Mouse (Mus musculus) layer of hippocampus, postnatal 36 days (tissue): ENCODE measurements around the gene Sik3. TPM values are rescaled to one million over a fixed set of nuclear protein-coding genes. Genes with fewer than 3 reads are reported as not detected.
"Not testable (repeated sequence)": the region's sequence is repeated elsewhere in the genome, so short reads cannot be mapped to it uniquely, and the experiment has no call there.

Experiments used
- DNase-seq, 2 experiments: peaks; one replicate each; pipeline ENCODE4 v3.0.0; 2022
- total RNA-seq, 2 experiments: library from RNA; stranded (reverse); gene quantifications; 2 replicates each; pipeline ENCODE4 v1.2.3; 2021

Sik3 gene
- total RNA-seq, 2 experiments from 2014 or later: 129 to 141 TPM

DNA sequence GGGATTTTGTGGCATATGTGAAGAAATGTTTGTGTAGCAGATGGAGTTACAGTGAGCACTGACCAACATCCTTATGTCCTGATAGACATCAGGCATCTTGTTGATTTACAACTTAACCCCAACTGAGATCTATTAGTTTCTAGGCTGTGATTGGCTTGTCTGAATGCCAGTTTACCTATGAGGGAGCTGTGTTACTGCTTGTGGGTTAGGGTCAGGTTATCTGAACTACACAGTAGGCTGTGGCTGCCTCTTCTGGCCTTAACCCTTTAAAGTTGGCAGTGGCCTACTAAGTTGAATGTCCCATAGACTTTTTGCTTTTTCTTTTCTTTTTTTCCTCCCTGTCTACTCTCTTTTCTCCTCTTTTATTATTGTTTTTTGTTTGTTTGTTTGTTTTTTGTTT, 98.7 kb downstream of the Sik3 start:
- DNase-seq: no peak

DNA sequence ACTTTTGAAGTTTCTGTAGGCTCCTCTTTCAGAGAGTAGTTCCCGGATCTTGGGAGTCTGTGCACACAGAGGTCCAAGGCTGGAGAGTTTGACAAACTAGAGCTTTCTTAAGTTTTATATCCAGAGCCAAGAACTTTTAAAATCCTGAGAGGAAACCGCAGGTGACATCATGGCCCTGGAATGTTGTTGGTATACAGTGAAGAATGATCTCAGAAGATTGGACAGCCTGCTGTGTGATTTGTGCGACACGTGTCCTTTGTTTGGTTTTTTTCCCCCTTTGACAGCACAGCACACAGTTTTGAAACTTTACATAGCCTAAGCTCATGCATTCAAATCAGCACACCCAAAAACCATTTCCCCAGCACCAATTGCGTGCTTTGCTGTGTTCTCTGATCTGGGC, 99.6 kb downstream of the Sik3 start:
- no peak for DNase-seq

DNA sequence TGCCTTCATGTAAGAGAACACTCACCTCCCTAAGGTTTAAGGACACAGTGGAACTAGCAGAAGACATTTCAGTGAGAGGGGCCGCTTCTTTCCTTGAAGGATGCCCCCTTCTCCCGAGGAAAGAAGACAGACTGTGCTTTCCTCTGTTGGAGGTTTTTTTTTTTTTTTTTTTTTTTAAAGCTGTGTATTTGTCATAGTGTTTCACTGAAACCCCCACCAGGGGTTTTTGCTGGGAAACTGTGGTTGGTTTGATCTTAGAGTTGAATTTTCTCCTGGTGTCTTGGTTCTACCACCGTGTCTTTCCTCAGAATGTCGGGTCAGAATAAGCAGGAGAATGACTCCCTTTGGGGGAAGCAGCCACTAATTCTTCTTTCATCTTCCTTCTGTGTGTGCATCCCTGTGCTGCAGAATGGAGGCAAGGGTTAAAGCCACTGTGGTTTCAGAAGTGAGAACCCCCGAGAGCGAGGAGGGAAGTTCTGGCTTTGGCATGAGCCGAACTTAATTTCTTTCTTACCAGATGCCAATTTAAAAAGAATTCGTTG, 106.3 kb downstream of the Sik3 start:
- no peak for DNase-seq

DNA sequence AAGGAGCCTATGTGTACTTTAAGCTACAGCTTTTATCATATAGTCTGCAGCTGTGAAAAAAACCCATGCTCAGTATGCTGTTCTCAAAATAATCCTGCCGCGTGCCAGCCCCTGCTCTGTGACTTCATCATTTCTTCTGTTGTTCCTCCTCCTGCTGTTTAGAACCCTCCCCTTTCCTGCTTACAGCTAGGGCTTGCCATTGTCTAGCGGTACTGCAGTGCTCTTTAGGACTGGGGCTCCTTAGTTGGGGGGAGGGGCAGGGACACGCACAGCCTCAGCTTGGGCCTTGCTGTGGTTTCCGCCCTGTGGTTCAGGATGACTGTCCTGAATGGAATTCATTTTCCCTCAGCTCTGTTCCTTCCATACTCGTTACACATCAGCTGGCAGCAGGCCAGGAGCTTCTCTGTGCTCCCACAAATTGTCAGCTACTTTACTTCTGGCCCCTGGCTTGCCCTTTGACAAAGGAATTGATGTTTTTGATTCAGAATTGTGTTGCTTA, 107.4 kb downstream of the Sik3 start:
- peak; percentile 32 to 41 for DNase-seq

DNA sequence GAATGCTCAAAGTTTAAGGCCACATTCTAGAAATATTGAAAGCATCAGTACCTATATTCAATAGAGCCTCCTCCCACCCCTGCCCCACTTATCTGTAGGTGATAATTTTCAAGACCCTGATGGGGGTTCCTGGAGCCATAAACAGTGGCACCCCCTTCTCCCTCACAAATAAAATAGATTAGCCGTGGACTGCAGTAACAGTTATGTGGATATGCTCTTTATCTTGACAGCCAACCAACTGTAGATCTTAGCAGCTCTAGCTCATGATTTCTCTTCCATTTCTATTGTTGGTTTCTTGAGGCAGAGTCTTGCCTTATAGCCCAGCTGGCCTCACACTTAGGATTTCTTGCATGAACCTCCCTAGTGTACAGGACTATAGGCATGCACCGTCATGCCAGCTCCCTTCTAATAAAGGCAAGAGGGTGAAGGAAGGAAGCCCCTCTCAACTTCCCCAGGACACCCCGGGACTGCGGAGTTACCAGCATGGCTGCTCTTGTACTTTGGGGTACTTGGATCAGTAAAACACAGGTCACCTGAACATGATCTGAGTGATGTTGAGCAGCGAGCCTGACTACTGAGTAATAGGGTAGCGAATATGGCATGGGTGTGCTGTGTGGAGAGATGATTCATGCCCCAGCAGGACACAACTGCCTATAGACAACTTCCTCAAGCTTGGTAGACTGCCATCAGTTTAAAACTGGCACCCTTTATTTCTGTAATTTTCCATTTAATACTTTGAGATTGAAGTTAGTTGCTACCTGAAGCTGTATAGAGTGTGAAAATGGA, 108.0 kb downstream of the Sik3 start:
- DNase-seq: no peak

DNA sequence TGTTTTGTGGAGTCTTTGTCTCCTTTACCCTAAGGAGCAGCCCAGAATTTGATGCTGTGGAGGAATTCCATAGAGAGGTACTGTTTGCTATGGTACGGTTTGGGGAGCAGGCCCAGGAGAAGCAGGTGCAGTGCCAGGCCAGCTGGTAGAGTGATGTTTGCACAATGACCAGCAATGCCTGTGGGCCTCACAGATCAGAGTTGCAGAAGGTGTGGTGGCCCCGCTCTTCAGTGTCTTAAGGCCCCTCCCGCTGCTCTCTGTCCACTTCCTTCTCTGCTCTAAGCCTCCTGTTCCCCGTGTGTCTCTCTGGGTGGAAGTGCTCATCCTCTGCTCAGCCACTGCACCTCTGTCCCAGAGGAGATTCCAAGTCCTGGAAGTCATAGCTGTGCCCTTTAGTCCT, 108.9 kb downstream of the Sik3 start:
- DNase-seq: no peak

DNA sequence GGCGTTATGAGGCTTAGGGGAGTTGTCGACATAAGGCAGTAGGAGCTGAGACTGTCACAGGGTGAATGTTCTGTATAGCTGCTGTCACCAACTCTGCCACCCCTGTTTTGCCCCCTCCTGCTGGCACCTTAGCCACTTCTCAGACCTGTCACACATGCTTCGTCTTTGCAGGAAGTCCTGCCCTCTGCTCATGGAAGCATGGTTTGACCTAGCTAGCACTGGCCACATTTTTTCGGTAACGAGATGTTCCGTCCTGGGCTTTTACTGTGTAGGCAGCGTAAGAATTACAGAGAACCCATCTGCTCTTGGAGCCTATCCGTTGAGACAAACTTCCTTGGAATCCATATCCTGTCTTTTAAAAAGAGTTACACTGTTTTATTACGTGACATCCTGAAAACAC, 110.1 kb downstream of the Sik3 start:
- DNase-seq: no peak

DNA sequence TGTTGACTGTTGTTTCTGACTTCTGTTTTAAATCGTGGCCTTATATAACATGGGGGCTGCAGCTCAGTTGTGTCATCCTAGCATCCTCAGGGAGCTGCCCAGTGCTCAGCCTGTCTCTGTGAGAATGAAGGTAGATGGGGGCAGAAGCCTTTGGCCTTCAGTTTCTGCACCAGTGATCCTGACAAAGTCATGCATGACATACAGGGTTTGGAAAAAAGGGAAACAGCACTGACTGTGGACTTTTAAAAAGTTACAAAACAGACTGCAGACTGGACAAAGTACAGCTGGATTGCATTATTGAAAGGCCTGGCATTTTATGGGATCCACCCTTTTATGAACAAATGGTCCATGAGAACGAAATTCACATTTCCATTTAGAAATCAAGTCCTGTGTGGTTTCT, 113.7 kb downstream of the Sik3 start:
- DNase-seq: no peak

DNA sequence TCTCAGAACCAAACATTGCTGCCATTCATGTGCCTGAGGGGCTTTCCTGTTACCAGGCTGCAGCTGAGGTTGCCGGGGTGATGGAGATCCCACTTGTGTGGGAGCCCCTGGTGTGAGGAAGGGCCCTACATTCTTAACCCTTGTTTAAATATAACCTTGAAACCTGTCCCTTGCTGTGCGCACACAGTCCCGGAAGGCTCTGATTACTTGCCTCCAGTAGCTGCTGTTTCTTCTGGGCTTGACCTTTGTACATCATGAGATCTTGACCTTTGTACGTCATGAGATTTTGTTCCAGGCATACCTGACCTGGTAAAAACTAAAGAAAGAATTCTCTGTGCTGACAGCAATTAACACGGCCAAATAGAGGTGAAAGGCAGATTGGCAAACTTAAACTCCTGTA, 114.7 kb downstream of the Sik3 start:
- no peak for DNase-seq

DNA sequence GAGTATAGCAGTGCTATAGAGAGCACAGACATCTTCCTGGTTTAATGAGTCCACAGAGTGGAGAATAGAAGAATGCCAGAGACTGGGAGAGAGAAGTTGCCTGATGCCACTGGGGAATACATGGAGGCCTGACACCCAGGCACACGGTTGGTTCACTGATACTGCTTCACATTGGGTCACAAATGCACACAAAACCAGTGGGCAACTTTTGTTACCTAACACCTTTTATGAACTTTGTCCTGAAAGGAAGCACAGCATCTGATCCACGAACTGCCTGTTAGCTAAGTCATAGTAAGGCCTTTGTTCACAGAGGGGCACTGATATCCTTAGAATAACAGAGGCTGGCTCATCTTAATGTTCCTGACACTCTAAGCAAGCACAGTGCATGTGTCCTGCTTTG, 116.6 kb downstream of the Sik3 start:
- no peak for DNase-seq

DNA sequence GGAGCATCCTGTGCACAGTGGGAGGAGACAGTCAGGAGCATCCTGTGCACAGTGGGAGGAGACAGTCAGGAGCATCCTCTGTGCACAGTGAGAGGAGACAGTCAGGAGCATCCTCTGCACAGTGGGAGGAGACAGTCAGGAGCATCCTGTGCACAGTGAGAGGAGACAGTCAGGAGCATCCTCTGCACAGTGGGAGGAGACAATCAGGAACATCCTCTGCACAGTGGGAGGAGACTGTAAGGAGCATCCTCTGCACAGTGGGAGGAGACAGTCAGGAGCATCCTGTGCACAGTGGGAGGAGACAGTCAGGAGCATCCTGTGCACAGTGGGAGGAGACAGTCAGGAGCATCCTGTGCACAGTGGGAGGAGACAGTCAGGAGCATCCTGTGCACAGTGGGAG, 120.2 kb downstream of the Sik3 start:
- DNase-seq: not testable (repeated sequence)

DNA sequence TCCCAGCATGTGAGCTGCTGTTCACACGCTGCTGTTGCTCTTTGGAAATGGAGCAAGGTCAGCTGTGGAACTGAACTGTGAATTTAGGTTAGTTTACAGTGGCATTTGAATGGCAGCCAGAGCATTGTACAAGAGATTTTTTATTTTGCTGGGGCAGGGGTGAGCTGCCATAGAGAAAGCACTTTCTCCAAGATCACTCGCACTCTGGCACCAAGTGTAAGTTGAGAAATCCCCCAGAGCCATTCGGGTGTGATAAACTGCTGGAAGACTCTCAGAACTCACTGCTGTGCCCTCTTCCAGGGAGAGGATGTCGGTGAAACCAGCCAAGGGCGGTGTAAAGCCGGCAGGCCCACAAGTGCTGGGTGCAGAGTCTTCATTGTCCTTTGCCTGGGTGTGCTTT, 126.2 kb downstream of the Sik3 start:
- no peak for DNase-seq

DNA sequence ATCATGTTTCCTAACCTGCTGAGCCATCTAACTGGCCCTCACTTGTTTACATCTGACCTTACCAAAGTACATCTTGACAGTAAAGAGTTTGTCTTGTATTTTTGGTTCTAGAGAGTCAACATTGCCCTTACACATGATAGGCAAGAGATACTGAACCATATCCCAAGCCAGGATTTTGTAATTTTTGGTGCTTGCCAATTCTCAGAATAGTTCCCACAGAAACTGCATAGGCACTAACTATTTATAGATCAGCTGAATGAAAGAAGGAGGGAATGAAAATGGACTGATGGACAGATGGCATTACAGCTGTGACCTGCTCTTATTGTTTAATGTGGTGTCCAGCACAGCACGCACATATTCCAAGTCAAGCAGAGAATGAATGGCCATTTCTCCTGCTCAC, 128.2 kb downstream of the Sik3 start:
- no peak for DNase-seq

DNA sequence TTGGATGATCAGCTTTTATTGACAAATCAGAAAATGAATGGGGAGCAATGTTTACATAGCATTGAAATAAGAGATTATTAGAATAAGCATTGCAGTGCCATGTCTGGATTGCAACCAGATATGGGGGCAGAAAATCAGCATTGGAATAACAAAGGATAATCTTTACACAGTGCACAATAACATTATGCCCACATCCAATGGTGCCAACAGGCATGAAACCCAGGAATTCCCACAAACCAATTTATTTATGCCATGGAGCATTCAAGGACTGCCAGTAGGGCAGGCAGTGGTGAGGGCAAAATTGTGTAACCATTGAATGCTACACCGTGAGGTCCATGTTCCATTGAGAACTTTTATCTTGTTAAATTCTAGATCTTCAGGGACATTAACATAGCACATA, 129.4 kb downstream of the Sik3 start:
- DNase-seq: no peak

DNA sequence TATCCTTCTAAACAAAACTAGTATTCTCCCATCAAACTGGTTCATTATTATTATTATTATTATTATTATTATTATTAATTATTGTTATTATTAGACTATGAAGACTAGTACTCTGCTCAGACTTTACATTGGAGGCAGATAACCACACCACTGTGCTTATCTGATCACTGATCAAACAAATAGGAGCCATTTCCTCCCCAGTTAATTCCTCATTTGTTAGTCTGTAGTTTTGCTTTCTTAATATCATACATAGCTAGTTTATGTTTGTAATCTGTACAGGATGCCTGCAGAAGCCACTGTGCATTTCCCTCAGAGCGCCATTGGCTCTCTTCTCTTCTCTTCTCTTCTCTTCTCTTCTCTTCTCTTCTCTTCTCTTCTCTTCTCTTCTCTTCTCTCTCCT, 129.9 kb downstream of the Sik3 start:
- no peak for DNase-seq

DNA sequence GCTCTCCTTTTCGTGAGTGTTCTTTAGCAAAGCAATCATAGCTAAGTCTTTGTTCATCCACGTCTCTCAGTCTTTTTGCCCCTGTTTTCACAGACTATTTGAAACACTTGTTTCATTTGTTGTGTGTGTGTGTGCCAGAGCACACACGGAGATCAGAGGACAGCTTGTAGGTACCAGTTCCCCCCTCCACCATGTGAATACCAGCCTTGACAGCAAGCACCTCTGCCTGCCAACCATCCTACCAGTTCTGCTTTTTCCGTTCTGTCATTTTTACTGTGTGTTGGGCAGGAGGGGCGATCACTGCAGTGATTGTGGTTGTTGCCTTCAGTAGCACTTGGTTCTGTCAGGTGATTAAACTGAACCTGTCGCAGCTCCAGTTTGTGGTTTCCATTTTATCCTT, 132.4 kb downstream of the Sik3 start:
- DNase-seq: no peak

DNA sequence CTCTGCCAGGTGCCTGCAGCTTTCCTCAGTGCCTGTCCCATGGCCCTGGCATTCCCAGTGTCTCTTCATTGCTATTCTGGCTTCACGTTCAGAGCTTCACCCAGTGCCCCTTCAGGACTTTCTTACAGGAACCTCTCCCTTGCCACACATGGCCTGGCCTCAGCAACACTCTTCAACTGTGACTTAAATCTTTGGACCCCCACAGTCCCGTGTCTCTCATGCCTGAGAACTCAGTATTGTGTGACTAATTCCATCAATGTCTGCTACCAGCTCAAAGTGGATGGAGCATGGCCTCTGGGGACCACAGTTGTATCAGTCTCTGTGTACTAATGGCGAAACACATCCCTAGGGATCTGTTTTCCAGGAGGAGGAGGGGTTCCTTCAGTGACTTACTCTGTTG, 133.8 kb downstream of the Sik3 start:
- no peak for DNase-seq

DNA sequence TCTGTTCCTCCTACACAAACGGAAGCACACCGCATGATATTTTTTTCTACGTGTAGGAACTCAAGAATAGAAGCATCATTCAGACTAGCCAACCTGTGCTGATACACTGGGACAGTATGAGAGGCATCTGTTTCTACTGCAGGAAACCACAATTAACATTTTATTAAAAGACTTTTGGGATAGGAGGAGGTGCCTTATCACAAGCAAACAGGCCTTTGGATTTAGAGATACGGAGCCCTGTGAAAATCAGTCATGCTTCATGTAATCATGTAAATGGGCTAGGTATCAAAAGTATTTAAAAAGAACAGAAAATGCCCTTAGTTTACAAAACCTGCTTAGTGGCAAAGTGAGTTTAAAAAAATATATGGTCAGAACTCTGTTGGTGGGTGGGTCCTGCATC, 136.1 kb downstream of the Sik3 start:
- no peak for DNase-seq

DNA sequence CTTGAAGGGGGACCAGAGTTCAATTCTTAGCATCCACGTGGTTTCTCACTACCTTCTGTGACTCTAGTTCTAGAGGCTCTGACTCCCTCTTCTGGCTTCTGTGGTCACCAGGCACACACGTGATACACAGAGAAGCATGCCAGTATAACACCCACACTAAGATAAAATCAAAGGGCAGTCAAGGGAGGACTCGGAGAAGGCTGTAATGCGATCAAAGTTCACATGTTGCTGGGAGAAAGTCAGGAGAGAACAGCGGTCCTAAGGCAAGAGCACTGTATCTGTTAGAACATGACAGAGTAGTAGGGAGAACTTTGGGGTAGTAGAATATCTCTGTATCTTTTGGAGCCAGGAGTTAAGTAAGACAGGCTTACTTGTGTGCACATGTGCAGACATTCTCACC, 136.8 kb downstream of the Sik3 start:
- DNase-seq: no peak

DNA sequence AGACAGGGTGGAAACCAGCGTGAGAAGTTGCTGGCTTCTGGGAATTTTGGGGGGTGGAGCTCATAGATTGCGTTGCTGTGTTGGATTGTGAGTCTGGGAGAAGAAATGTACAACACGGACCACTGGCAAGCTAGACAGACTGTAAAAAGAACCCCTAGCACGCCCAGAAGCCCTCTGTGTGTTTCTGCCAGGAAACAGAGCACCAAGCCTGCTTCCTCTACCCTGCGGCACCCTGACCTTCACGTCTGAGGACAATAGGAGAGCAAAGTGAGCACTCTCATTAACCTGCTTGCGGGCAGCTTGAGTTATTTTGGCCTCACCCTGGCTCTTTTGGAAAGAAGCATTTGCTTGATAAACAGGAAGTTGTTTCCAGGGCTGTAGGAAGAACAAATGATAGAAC, 137.5 kb downstream of the Sik3 start:
- DNase-seq: no peak

DNA sequence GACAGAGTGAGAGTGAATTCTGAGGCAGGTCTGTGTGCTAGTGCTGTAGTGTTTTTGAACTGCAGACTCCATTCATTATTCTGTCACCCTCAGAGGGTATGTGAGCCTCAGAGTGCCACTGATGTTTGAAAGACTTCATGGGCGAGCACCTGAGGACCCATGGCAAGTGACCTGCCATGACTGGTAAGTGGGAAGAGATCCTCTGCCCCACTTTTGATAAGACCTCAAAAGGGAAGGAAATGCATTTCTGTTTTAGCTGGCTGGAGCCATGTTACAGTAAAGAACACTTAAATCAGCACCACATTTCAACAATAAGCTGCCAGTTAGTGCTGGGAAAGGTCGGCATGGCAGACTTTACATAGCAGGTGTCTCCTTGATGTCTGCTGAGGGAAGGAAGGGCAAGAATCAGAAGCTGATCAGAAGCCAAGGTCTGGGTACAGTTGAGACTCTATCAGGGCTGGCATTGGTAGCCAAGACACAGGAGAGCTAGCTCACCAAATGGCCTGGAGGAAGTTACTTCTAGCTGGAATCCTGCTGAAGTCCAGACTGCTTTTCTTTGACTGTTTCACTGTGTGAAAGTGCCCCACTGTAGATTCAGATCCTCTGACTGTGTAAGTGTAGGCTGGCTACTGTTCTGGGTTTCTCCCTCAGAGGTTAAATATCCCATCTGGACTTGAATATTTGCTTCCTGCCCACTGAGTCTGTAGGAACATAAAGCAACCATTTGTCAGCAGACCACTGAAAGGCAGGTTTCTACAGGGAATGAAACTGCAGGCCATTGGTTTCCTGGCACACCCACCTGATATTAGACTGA, 138.5 kb downstream of the Sik3 start:
- DNase-seq: no peak

DNA sequence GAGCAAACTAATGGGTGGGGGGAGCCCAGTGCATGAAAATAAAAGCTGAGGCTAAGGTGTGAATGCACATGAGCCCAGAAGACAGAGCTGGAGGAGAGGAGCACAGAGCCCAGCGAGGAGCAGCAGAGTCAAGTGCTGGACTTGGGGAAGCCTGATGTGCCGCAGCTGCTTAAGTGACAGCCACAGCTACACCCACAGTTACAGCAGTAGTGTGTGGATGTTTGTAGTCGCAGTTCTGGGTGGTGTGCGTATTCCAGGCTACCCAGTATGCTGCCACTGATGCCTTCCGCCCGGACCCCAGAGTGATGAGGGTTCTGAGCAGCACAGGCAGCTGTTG, 139.1 kb downstream of the Sik3 start:
- no peak for DNase-seq

DNA sequence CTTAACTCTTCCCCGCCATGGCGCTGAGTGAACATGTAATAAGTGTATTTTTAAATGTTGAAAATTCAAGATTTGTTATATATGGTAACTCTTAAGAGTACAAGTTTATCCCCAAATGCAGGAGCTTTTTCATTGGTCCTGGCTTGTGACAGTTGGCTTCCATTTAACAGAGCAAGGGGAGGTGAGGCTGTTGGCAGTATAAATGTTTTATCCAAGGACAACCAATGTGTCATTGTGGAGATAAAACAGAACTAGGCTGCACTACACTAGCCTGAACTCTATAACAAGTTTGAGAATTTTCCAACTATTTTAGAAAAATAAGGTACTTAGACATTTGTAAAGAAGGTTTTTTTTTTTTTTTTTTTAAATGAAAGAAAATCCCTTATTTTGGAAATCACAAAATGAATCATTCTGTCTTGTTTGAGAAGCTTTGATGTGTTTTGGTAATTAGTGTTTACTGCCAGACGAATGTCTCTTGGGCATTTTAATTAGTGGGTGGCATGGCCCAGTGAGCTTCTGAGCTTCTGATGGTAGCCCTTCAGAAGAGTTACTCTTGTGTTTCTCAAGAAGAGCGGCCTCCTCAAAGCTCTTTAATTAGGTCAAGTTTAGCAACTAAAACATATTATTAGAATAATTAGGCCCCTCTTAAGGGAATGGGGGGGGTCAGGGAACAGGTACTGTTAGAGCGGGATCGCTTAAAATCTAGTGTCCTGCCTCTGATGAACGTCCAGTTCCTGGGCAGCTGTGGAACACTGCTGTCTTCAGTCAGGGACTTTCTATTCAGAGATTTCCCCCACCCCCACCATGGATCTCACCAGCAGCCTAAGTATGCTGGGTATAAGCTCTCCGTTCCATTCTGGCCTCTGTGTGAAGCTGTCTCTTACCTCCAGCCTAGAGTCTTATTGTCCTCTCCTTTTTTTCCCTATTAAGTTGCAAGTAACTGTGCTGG, 139.7 kb downstream of the Sik3 start:
- no peak for DNase-seq
